Mouse (Mus musculus) activated CD4-positive, CD25-positive, alpha-beta regulatory T cell, adult 4 months (primary cell): ENCODE data around the gene Tmem86a. TPM values are rescaled to one million over a fixed set of nuclear protein-coding genes. Genes with fewer than 3 reads are reported as not detected.
"Not testable (repeated sequence)": the region's sequence is repeated elsewhere in the genome, so short reads cannot be mapped to it uniquely, and the experiment has no call there.

ENCODE experiments used
- ATAC-seq: one replicate; pipeline ENCODE4 v1.8.0; 2017
- polyA plus RNA-seq, 2 experiments: library from polyadenylated mRNA; unstranded; fragments of 100-300 nt; shearing (Covaris generic); gene quantifications; one replicate each; pipeline ENCODE4 v1.2.1; 2017

Gene Tmem86a
- polyA plus RNA-seq: 1 to 10 TPM; 1.0 to 2.9 TPM

- ATAC-seq: peak; percentile 97
Observed at GRCm38 (mm10) chr7:47050366-47050765, at the start of gene Tmem86a. Gene Tmem86a, plus strand, starts transcription at chr7:47050601.

GRCm38 (mm10) chr7:47000644-47000983, 49.8 kb upstream of the Tmem86a start:
- peak; percentile 43 for ATAC-seq

DNA sequence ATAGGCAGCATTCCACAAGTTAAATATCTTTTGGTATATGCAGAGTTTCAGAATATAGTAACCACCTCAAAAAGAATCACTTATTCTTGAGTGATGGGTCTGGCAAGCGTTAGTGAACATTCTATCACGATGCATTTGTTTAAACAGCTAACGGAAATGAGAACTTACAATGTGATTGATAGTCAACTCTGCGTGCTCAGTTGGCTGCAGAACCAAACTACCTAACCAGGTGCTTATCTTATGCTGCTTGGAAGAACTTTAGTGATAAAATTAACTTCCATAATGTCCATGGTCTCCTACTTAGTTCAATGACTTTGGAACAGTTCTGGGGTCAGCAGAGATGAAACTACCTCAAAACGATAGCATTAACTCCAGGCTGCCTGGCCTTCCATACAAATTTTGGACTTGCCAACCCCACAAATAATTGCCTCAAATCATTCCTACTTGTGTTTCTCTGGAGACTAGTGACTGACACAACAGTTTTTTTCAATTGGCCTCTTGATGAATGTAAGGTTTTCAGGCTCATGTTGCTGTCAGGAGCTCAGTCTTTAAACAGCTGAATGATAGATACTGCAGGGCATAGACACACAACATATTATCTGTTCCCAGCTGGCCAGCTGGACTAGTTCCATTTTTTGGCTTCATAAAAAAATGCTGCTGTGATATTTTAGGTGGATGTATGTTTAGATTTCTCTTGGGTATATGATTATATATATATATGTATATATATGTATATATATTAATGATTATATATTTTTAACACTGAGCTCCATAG, 49.1 kb upstream of the Tmem86a start:
- ATAC-seq: no peak

GRCm38 (mm10) chr7:47001900-47002275, 48.5 kb upstream of the Tmem86a start:
- ATAC-seq: no peak

DNA sequence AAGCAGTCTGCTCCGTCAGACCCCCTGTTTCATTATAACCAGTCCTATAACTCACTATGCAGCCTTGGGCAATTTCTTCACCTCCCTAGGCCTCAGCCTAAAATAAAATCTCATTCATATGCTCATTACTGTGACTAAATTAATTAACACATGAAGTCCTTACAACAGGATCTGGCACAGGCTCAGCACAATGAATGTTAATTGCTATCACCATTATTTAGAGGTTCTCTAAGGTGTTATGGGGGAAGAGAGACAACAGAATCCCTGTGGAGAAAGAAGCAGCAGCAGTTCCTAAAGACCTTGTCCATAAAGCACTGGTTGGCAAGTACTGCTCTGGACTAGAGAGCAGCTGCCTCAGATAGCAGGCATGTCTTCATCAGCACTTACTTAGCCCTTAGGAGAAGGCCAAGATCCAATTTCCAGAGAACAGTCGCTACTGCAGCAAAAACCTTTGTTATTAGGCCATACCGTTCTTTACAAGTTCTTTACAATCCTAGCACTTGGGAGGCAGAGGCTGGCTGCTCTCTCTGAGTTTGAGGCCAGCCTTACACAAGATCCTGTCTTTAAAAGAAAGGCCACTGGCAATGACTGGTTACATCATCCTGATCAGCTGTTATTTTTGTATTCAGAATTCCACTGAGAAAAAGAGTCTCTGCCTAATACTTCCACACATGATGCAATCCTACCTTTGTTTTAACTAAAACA, 46.8 kb upstream of the Tmem86a start:
- no peak for ATAC-seq

DNA sequence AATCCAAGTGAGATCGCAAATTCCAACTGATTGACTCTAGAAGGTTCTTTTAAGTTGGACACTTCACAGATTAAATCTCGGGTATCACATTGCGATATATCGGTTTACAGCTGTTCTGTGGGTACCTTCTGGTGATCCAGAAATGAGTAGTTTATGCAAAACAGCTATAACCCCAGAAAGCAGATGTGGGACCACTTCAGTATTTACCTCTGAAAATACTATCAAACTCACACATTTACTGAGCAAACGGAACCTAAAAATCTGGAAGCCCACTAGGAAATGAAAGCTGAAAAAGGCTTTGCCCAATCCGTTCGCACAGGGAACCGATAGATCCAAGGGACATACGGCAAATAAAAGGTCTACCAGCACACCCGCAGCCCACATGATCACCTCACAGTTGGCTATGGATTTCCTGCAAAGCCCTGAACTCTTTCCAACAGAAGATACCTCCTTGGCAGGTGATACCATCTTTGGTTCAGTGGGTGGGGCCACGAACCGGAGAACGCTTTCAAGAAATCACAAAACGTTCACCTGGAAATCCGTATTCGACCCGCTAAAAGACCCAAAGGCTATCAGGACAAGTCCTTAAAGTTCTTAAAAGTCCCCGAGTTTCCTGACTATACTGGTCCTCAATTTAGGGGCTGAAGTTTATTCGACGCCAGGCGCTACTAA, 43.2 kb upstream of the Tmem86a start:
- ATAC-seq: no peak

- peak; percentile 36 for ATAC-seq
Observed at GRCm38 (mm10) chr7:47007818-47008167, 42.6 kb upstream of the Tmem86a start.

- peak; percentile 89 for ATAC-seq
Observed at GRCm38 (mm10) chr7:47008168-47008993, 42.0 kb upstream of the Tmem86a start, which contains the start of gene Spty2d1. Gene Spty2d1, minus strand, starts transcription at chr7:47008411.

DNA sequence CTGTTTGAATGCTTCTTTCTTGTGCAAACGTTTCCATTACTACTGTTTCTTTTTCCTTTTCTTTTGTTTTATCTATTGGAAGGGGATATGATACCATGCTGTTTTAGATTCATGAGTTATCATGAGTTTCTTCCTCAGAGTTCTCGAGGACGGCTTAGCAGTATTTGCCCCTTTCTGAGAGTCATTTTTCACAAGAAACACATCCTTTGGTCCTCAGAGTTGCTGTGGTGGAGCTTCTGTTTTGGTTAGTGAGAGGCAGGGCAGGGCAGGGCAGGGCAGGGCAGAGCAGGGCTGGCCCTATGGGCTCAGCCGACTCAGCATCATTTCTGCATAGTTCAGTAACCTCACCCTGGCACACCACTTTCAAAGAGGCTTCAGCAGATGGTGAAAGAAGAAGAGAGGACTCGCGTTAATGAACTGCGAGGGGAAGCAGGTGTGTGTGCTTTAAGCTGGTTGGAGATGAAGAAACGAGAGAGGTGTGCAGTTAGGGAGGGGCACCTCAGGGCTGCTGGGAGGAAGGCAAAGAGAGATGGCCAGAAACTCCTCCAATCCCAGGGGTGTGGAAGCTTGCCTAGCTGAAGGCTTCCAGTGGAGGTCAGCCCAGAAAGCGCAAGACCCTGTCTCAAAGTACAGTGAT, 37.2 kb upstream of the Tmem86a start:
- ATAC-seq: no peak

- ATAC-seq: no peak
Observed at GRCm38 (mm10) chr7:47014564-47015389, 35.6 kb upstream of the Tmem86a start.

DNA sequence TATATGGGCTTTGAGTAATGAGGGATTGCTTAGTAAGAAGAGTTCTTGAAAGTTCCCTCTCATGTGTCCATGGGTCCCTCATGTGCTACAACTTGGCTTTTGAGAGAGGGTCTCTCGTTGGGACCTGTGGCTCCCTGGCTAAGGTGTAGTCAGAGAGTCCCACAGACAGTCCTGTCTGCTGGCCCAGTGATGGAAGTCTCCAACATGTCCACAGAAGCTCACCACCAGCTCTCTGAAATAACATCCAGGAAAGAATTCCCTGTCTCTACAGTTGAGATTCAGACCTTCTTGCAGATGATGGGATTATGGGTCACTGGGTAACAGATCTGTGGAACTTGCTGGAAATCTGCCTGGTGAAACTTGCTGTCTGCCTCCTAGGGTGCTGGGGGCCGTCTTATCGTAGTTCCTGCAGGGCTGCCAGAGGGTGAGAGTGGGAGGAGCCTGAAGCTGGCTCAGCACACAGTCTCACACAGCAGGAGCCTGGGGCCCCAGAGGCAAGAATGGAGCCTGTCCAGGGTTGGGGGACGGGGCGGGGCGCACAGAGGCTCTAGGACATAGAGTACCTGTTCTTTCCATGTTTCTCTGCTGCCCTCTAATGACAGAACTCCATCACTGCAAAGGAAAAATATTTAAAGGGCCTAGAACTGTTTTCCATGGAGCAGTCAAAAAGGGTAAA, 34.9 kb upstream of the Tmem86a start:
- peak; percentile 67 for ATAC-seq

DNA sequence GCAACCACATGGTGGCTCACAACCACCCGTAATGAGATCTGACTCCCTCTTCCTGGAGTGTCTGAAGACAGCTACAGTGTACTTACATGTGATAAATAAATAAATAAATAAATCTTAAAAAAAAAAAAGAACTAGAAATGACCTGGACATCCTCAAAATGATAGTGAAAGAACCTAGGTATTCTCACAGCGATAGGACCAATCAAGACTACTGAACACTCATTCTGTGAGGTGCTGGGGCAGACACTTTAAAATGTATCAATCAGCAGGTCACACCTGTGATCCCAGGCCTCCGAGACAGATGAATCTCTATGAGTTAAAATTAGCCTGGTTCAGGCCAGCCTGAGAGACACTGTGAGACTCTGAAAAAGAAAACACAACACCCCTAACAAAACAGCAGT, 33.8 kb upstream of the Tmem86a start:
- no peak for ATAC-seq

GRCm38 (mm10) chr7:47017146-47017545, 33.3 kb upstream of the Tmem86a start:
- ATAC-seq: no peak

DNA sequence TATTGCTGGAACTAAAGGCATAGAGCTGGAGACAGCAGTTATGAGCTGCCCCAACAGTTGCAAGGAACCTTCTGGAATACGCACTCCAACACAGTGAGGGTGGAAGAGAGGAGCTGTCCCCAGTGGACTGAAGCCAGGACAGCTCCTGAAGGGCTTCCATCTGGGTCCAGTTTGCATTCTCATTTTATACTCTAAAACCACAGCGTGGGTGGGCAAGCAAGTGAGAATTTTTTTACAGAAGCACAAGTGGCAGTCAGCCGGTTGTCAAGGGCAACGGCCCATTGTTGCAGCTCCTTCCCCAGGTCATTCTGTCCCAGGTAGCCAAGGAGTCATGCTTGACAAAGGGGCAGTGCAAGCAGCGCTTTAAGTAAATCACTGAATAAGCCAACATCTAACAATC, 30.8 kb upstream of the Tmem86a start:
- no peak for ATAC-seq

GRCm38 (mm10) chr7:47020956-47021355, 29.4 kb upstream of the Tmem86a start:
- ATAC-seq: no peak

DNA sequence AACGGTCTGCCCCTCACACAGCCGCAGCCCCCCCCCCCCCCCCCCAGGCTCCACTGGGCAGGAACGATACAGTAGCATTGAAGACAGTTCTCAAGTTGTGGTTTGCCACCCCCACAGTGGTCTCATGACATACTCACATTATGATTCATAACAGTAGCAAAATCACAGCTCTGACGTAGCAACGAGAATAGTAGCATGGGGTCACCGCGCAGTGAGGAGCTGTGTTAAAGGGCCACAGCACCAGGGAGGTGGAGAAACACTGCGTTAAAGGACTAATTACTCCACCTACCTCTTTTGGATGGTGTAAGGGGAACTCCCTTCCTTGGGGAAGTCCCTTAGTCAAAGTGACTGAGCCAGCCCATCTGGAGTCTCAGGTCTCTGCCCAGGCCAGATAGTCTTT, 27.9 kb upstream of the Tmem86a start:
- ATAC-seq: peak; percentile 90

GRCm38 (mm10) chr7:47023530-47023929, 26.9 kb upstream of the Tmem86a start:
- peak; percentile 64 for ATAC-seq

DNA sequence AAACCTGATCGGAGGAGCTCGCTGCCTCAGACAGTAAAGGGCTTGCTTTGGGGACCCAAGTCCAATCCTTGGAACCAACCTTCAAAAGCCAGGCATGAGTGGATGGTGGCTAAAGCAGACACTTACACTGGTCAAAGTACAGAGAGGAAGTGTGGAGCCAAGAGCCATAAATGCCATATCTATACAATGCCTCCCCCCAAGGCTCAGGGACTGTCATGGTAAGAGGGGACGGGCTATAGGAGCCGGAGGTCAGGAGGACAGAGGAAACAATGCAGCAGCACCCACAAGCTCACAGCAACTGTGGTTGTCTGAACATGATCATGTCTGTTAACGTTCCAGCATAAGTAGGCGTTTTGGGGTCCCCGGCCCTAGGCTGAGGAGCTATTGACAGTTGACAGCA, 25.9 kb upstream of the Tmem86a start:
- ATAC-seq: no peak

- ATAC-seq: no peak
Observed at GRCm38 (mm10) chr7:47025429-47025828, 25.0 kb upstream of the Tmem86a start.

GRCm38 (mm10) chr7:47026899-47027298, 23.5 kb upstream of the Tmem86a start:
- not testable (repeated sequence) for ATAC-seq

- ATAC-seq: no peak
Observed at GRCm38 (mm10) chr7:47027520-47027919, 22.9 kb upstream of the Tmem86a start.
